Mouse (Mus musculus) ES-E14 (cell line): ENCODE measurements around the gene Rmi2.

ENCODE experiments used
- CHD2 ChIP-seq: IDR thresholded peaks from 2 replicates; pipeline ENCODE4 v1.6.1; 2014; ENCODE audit warnings: mild to moderate bottlenecking, low read depth, low read length, inconsistent platforms
- HCFC1 ChIP-seq: IDR thresholded peaks from 2 replicates; pipeline ENCODE4 v1.6.1; 2012; ENCODE audit warnings: low read length, inconsistent platforms, borderline replicate concordance; ENCODE audit not compliant: insufficient read depth
- MAFK ChIP-seq: IDR thresholded peaks from 2 replicates; pipeline ENCODE4 v1.6.1; 2014; ENCODE audit warnings: mild to moderate bottlenecking, low read depth, low read length, inconsistent platforms; ENCODE audit not compliant: insufficient read depth
- ZC3H11A ChIP-seq: IDR thresholded peaks from 2 replicates; pipeline ENCODE4 v1.6.1; 2012; ENCODE audit warnings: low read depth, mild to moderate bottlenecking, inconsistent platforms, low read length, borderline replicate concordance
- ZNF384 ChIP-seq: IDR thresholded peaks from 2 replicates; pipeline ENCODE4 v1.6.1; 2012; ENCODE audit warnings: low read depth, low read length, inconsistent platforms

DNA sequence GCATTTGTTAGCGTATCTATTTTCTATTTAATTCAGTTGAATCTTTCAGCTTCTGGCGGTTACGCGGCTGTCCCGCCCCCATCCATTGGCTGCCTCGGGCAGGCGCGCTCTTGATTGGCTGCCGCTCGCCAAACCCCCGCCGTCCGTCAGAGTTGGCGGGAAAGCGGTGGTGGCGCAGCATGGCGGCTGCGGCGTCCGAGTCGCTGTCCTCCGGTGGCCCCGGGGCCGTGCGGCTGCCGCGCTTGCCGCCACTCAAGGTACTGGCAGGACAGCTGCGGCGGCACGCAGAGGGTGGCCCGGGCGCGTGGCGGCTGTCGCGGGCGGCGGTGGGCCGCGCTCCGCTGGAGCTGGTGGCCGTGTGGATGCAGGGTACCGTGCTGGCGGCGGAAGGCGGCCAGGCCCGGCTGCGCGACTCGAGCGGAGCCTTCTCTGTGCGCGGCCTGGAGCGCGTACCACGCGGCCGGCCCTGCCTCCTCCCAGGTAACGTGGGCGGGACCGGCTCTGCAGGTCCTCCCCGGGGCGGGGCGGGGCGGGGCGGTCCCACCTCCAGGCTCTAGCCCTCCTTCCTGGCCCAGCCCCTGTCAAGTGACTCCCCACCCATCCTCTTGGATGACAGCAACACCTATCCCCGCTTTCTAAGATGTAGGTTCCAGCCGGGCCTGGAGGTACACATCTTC is at the start of gene Rmi2:
- TF ChIP-seq ZC3H11A (no peak), MAFK (no peak), HCFC1 (no peak; the same call in 1 of the 2 replicates), ZNF384 (no peak), CHD2 (no peak)
